Mouse (Mus musculus) liver, embryonic 16.5 days (tissue): ENCODE data around the gene Tnip1. TPM values are rescaled to one million over a fixed set of nuclear protein-coding genes. Genes with fewer than 3 reads are reported as not detected.
"Not testable (repeated sequence)": the region's sequence is repeated elsewhere in the genome, so short reads cannot be mapped to it uniquely, and the experiment has no call there.

ENCODE experiments used
- ATAC-seq: fragments of 200-750 bp; cut with Nextera tagmentation; 2 replicates; pipeline ENCODE4 v1.8.0; 2017; ENCODE audit warnings: low read depth, mild to moderate bottlenecking, moderate number of reproducible peaks, moderate library complexity
- H3K27ac ChIP-seq: fragments of 300-500 bp; sonication (generic); 2 replicates; pipeline ENCODE4 v1.5.1; 2014; ENCODE audit warnings: mild to moderate bottlenecking, low read length
- H3K27me3 ChIP-seq: fragments of 300-500 bp; sonication (generic); 2 replicates; pipeline ENCODE4 v1.6.1; 2014; ENCODE audit warnings: low read depth, low read length, mixed read lengths; ENCODE audit not compliant: control insufficient read depth, insufficient read depth
- H3K36me3 ChIP-seq: fragments of 300-500 bp; sonication (generic); 2 replicates; pipeline ENCODE4 v1.6.1; 2014; ENCODE audit warnings: mild to moderate bottlenecking; ENCODE audit not compliant: control insufficient read depth, insufficient read depth
- H3K4me1 ChIP-seq: fragments of 300-500 bp; sonication (generic); 2 replicates; pipeline ENCODE4 v1.6.1; 2014; ENCODE audit warnings: low read depth, low read length, mixed read lengths; ENCODE audit not compliant: control insufficient read depth
- H3K4me2 ChIP-seq: fragments of 300-500 bp; sonication (generic); 2 replicates; pipeline ENCODE4 v1.6.1; 2014; ENCODE audit warnings: low read depth, low read length, mixed read lengths
- H3K4me3 ChIP-seq: fragments of 300-500 bp; sonication (generic); 2 replicates; pipeline ENCODE4 v1.5.1; 2014; ENCODE audit warnings: low read depth, mild to moderate bottlenecking, low read length
- H3K9ac ChIP-seq: fragments of 300-500 bp; sonication (generic); 2 replicates; pipeline ENCODE4 v1.6.1; 2014; ENCODE audit warnings: low read depth, low read length
- H3K9me3 ChIP-seq: fragments of 300-500 bp; sonication (generic); replicated peaks from 2 replicates; pipeline ENCODE4 v1.6.1; 2016; ENCODE audit warnings: low read length; ENCODE audit not compliant: control insufficient read depth
- WGBS: fragments of 180-500 bp; shearing (Covaris S2); extraction: QIAGEN DNeasy Blood & Tissue Kit; methylation state at CpG from one replicate; pipeline ENCODE4 v1.1.7; 2014; ENCODE audit not compliant: insufficient replicate concordance; 5-methylcytosine and 5-hydroxymethylcytosine counted together
- polyA plus RNA-seq: library from polyadenylated mRNA; unstranded; fragments of >200 nt; fragmentation: Nextera tagmentation; extraction: Ambion mirVana; gene quantifications from 2 replicates; pipeline ENCODE4 v1.2.1, GENCODE M21; 2015

Gene Tnip1
- polyA plus RNA-seq, 1 experiment from 2014 or later: 6.5 TPM

- Histone ChIP-seq H3K36me3 (no peaks in the 10 kb centered on the region), H3K27me3 (peaks cover 6% of the 10 kb centered on the region), H3K4me3 (no peak overlapping the region), H3K9me3 (no peaks in the 10 kb centered on the region), H3K27ac (0 out of 2 replicates have a peak overlapping the region, but pooled peaks have one; percentile 21), H3K4me2 (no peak overlapping the region), H3K9ac (no peak overlapping the region), H3K4me1 (peaks cover 9% of the 10 kb centered on the region)
- ATAC-seq: peak; percentile 70
- 49% methylated on average over 4 of the region's 4 CpGs for WGBS
Measured at GRCm38 (mm10) chr11:54905931-54906330, 56.8 kb downstream of the Tnip1 start.

GRCm38 (mm10) chr11:54905086-54905485, 57.6 kb downstream of the Tnip1 start:
- Histone ChIP-seq H3K27me3 (peaks cover 6% of the 10 kb centered on the region), H3K9ac (no peak overlapping the region), H3K4me2 (no peak overlapping the region), H3K4me3 (no peak overlapping the region), H3K4me1 (peaks cover 9% of the 10 kb centered on the region), H3K27ac (no peak overlapping the region), H3K36me3 (no peaks in the 10 kb centered on the region), H3K9me3 (no peaks in the 10 kb centered on the region)
- no peak for ATAC-seq
- WGBS: 60% methylated on average over 3 of the region's 3 CpGs

GRCm38 (mm10) chr11:54903940-54904706, 58.6 kb downstream of the Tnip1 start:
- Histone ChIP-seq H3K27me3 (peaks cover 6% of the 10 kb centered on the region), H3K4me1 (peaks cover 9% of the 10 kb centered on the region), H3K36me3 (no peaks in the 10 kb centered on the region), H3K9me3 (no peaks in the 10 kb centered on the region), H3K4me2 (no peak overlapping the region), H3K9ac (no peak overlapping the region), H3K27ac (no peak overlapping the region), H3K4me3 (no peak overlapping the region)
- 46% methylated on average over 4 of the region's 4 CpGs for WGBS
- ATAC-seq: no peak

GRCm38 (mm10) chr11:54903339-54903738, 59.4 kb downstream of the Tnip1 start:
- peaks cover 6% of the 10 kb centered on the region for H3K27me3 ChIP-seq
- no peaks in the 10 kb centered on the region for H3K9me3 ChIP-seq
- H3K4me3 ChIP-seq: peak overlapping the region; percentile 55
- no peak for ATAC-seq
- H3K9ac ChIP-seq: no peak overlapping the region; the same call in 1 of the 2 replicates
- H3K4me1 ChIP-seq: peaks cover 9% of the 10 kb centered on the region
- H3K4me2 ChIP-seq: peak overlapping the region; percentile 65
- H3K27ac ChIP-seq: no peak overlapping the region
- WGBS: 45% methylated on average over 5 of the region's 5 CpGs
- no peaks in the 10 kb centered on the region for H3K36me3 ChIP-seq

GRCm38 (mm10) chr11:54902333-54903323, 60.1 kb downstream of the Tnip1 start, which contains the start of gene Gpx3:
TSS of gene Gpx3 (plus strand) at chr11:54902453.
- H3K36me3 ChIP-seq: no peaks in the 10 kb centered on the region
- peak within 1 kb of the TSS; percentile 33; the same call in 1 of the 2 replicates for H3K9ac ChIP-seq
- peak within 1 kb of the TSS; percentile 65 for H3K4me2 ChIP-seq
- no peak within 1 kb of the TSS for H3K27ac ChIP-seq
- WGBS: 15% methylated on average over 45 of the region's 45 CpGs
- peak; percentile 71 for ATAC-seq
- H3K4me3 ChIP-seq: peak within 1 kb of the TSS; percentile 55
- no peaks in the 10 kb centered on the region for H3K9me3 ChIP-seq
- H3K4me1 ChIP-seq: peaks cover 9% of the 10 kb centered on the region
- H3K27me3 ChIP-seq: peaks cover 6% of the 10 kb centered on the region

GRCm38 (mm10) chr11:54899657-54900056, 63.1 kb downstream of the Tnip1 start:
- peaks cover 6% of the 10 kb centered on the region for H3K27me3 ChIP-seq
- H3K9me3 ChIP-seq: no peaks in the 10 kb centered on the region
- H3K27ac ChIP-seq: no peak overlapping the region
- H3K4me3 ChIP-seq: no peak overlapping the region
- no peak for ATAC-seq
- no peak overlapping the region for H3K9ac ChIP-seq
- H3K36me3 ChIP-seq: no peaks in the 10 kb centered on the region
- peaks cover 5% of the 10 kb centered on the region for H3K4me1 ChIP-seq
- no peak overlapping the region for H3K4me2 ChIP-seq
- 65% methylated on average over 4 of the region's 4 CpGs for WGBS

- no peak overlapping the region for H3K27ac ChIP-seq
- H3K9ac ChIP-seq: no peak overlapping the region
- no peak overlapping the region for H3K4me2 ChIP-seq
- 68% methylated on average over 5 of the region's 5 CpGs for WGBS
- H3K27me3 ChIP-seq: no peaks in the 10 kb centered on the region
- no peaks in the 10 kb centered on the region for H3K36me3 ChIP-seq
- no peak for ATAC-seq
- no peaks in the 10 kb centered on the region for H3K4me1 ChIP-seq
- no peaks in the 10 kb centered on the region for H3K9me3 ChIP-seq
- H3K4me3 ChIP-seq: no peak overlapping the region
Measured at GRCm38 (mm10) chr11:54897470-54897869, 65.2 kb downstream of the Tnip1 start.

- H3K27ac ChIP-seq, H3K27me3 ChIP-seq, H3K4me3 ChIP-seq, H3K4me1 ChIP-seq, H3K9ac ChIP-seq, H3K36me3 ChIP-seq, H3K4me2 ChIP-seq, H3K9me3 ChIP-seq, ATAC-seq: not testable (repeated sequence)
- WGBS: 73% methylated on average over 3 of the region's 3 CpGs
Measured at GRCm38 (mm10) chr11:54896646-54897045, 66.1 kb downstream of the Tnip1 start.
